Mouse (Mus musculus) adrenal gland, postnatal 14 days (tissue): ENCODE data around the gene Csdc2. TPM values are rescaled to one million over a fixed set of nuclear protein-coding genes. Genes with fewer than 3 reads are reported as not detected.

Source experiments
- DNase-seq: peaks from one replicate; pipeline ENCODE4 v3.0.0; 2021; ENCODE audit warnings: mixed read lengths
- total RNA-seq: library from RNA; stranded (reverse); gene quantifications from 2 replicates; pipeline ENCODE4 v1.2.3, GENCODE M21; 2021

Csdc2 gene
- total RNA-seq, 1 experiment from 2014 or later = 15.7 TPM

DNA sequence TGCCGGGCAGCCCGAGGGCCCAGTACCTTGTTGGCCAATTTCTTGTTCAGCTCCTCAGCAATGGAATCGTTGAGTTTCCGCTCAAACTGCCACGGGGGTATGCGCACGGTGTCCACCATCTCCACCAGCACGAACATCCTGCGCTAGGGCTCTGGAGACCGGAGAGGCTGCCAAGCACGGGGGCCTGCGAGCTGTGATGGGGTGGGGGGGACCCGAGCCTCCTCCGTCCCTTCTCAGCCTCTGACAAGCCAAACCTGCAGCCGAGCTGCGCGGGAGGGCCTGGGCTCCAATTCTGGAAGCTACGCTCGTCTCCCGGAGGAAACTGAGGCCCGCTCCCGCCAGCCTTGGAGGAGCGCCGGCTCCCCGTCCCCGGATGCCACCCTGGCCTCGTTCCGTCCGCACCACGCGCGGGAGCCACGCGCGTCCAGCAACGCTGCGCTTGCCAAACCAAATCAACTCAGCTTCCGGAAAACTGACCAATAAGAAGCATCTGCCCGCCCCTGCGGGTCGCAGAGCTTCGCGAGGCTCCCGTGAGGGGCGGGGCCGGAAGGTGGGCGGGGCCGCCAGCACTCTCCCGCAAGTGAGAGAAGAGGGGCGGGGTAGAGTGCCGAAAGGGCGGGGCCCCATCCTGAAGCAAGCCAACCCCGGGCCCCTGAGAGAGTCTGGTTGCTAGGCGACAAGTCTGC lies 10.7 kb upstream of the Csdc2 start, which contains the start of gene Polr3h:
Gene Polr3h, minus strand, starts transcription at position 481 of the 686 bp plus-strand sequence.
- peak; percentile 98 for DNase-seq

DNA sequence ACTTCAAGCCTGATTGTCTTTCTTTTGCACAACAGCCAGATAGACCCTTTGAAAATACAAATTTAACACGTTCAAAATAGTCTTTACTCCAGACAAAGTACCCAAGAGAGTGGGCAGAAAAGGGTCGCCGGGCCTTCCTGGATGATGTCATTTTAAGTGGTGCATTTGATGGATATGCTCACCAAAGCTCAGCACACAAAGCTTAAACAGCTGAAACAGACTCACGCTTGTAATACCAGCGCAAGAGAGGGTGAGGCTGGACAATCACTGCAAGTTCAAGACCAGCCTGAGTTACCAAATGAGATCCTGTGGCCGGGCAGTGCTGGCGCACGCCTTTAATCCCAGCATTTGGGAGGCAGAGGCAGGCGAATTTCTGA lies 10.1 kb upstream of the Csdc2 start:
- DNase-seq = no peak

GRCm38 (mm10) chr15:81927741-81928140 lies 8.8 kb upstream of the Csdc2 start:
- DNase-seq = peak; percentile 56

DNA sequence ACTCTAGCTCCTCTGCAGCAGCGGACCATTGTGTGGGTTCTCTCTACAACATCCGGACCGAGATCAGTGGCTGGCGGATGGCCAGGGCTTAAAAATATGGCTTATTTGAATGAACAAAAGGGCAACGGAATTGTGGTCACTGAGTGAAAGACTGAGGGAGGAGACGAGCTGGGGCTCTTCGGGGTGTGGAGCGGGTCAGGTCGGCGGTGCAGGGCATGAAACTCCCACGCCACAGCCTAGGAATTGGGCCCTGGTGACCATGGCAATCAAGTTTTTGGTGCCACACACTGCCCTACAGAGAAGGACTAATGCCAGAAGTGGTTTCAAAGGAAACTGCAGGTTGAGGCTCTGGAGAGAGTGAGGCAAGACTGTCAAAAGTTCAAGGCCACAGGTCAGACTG lies 8.3 kb upstream of the Csdc2 start:
- DNase-seq = peak; percentile 71

GRCm38 (mm10) chr15:81932951-81933470 lies 3.5 kb upstream of the Csdc2 start:
- DNase-seq = no peak

GRCm38 (mm10) chr15:81933986-81934385 lies 2.6 kb upstream of the Csdc2 start:
- DNase-seq = no peak

DNA sequence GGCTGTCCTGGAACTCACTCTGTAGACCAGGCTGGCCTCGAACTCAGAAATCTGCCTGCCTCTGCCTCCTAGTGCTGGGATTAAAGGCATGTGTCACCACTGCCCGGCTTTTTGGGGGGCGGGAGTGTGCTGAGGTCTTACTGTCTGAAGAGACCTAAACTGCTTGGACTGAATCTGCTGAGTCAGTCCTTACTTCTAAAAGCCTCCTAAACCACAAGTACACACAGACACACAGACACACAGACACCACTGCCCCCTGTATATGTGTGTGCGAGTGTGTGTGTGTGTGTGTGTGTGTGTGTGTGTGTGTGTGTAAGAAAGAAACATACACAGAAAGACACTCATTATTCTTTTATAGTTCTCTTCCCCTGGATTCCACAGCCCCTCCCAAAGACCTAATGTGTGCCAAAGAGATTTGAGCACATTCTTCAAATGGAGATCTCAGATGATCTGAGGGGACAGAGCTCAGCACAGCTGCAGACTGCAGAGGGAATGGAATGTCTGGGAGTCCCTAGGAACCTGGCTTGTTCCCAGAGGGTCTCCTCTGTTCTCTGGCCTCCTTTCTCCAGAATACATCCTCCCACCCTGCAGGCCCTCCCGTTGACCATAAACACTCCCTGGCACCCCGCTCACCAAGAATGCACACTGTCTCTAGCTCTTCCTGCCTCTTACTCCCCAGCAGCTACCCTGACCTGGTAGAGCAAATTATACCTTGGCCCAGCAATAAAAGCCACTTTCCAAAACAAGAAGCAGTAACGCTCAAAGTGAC lies 506 bp upstream of the Csdc2 start:
- no peak for DNase-seq

DNA sequence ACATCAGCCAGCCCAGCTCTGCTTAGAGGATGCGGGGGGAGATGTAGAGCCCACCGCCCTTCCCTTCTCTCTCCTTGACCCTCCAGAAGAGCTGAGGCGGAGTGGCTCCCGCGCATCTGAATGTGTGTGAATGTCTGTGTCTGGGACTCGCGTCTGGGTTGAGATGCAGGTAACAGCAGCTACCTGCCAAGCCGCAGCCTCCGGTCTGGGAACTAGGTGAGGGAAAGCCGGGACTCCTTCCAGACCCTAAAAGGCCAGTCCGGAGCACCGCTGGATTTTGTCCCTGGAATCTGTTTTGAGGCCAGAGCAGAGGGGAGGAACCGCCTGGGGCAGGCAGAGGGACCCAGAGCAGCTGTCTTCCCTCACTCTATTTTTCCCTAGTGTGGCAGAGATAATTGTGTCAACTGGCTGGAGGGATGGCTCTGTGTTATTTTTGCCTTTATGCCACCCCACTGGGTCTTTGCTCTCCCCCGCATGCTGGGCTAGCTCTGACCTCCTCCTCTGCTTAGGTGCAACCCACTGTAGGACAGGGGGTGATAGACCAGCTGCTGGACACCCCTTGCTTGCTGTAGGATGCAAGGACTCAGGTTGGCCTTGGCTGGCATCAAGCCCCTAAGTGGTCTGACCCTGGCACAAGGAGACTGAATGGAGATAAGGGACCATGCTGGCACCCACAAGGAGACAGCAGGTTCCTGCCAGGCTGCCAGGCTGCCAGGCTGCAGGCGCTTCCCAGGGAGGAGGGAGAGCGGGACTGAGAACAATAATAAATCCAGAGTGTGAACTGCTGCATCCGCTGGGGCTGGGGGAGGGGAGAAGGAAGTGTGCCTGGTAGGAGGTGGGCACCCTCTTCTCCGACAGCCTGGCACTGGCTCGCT lies 776 bp downstream of the Csdc2 start:
- peak; percentile 80 for DNase-seq

DNA sequence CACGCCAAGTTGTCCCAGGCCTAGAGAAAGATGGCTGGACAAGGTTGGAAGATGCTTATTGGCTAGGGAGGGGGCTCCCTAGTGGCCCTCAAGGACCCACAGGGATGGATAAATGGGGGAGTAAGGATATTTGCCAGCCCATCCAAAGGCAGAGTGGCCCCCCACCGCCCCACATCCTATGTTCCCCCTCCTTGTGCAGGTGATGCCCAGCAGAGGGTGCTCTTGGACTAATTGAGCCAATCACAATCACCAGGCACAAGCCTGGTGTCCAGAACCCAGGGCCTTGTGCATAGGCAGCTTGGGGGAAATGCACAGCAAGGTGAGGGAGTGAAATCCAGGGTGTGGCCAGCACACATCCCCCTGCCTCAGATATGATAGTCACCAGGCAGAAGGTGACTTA lies 1.7 kb downstream of the Csdc2 start:
- peak; percentile 70 for DNase-seq

GRCm38 (mm10) chr15:81939157-81939715 lies 2.7 kb downstream of the Csdc2 start:
- peak; percentile 51 for DNase-seq

GRCm38 (mm10) chr15:81939774-81940173 lies 3.2 kb downstream of the Csdc2 start:
- no peak for DNase-seq

DNA sequence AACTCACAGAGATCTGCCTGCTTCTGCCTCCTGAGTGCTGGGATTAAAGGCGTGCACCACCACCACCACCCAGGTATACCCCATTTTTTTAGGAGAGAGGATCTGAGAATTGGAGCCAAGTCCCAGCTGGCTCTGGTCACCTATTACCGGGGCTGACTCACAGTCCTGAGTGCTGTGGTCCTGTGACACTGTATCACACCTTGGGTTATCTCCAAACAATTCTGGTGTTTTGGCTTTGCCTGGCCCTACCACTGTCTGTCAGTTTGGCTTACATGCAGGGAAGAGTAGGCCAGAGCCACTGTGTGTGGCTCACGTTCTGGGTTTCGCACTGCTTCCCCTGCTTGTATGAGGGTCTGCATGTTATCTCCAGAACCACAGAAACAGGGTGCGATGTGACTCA lies 3.7 kb downstream of the Csdc2 start:
- DNase-seq = no peak

GRCm38 (mm10) chr15:81941010-81941409 lies 4.5 kb downstream of the Csdc2 start:
- no peak for DNase-seq

DNA sequence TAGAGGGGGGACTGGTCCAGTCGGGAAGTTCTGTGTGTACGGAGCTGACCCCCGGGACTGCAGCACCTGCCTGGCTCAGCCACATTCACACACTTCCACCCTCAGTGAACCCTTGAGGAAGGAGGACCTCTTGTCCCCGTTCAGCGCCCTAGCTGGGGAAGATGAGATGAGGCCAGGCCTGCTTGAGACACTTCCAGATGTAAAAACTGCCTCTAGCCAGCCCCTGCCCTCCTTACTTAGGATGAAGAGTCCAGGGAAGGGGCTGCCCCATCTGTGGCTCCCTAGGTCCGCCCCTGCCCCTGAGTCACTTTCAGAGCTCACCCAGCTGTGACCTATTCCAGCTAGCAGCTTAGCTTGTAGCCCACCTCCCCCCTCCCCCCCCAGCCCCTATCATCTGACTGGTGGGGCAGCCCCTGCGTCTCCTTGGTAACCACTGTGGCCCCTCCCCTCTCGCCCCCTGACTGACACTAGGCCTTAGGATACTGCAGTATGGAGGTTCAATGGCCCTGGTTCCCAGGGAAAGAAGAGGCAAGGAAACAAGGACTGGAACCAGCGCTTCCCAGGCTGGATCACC lies 6.7 kb downstream of the Csdc2 start:
- DNase-seq = no peak

DNA sequence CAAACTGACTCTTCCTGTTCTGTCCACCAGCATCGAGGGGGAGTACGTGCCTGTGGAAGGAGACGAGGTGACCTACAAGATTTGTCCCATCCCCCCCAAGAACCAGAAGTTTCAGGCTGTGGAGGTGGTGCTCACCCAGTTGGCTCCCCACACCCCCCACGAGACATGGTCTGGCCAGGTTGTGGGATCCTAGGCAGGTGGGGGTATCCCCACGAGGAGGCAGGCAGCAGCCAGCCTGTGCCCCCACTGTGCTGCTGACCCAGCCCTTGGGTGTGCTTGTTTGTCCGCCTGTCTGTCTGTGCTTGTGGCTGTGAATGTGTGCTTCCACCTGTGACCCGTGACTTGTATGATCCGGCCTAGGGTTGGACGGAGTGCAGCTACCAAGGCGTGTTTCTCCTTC lies 12.5 kb downstream of the Csdc2 start:
- no peak for DNase-seq

GRCm38 (mm10) chr15:81949476-81950131 lies 13.0 kb downstream of the Csdc2 start:
- no peak for DNase-seq

DNA sequence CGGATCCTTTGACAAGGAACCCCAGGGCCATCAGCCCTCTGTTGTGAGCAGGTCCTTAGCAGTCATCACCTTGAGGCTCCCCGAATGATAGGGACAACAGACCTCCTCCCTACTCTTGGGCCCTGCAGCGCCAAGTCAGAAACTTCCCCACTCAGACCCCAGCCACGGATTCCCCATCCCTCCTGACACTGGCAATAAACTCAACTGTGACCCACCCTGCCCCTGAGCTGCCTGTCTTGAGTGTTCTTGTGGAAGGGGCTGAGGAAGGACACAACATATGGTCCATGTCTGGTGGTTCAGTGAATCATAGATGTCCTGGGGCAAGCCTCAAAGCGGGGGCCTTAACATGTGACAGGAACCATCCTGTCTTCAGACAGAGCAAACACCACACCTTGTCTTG lies 14.2 kb downstream of the Csdc2 start:
- no peak for DNase-seq

GRCm38 (mm10) chr15:81951159-81951558 lies 14.6 kb downstream of the Csdc2 start:
- no peak for DNase-seq

DNA sequence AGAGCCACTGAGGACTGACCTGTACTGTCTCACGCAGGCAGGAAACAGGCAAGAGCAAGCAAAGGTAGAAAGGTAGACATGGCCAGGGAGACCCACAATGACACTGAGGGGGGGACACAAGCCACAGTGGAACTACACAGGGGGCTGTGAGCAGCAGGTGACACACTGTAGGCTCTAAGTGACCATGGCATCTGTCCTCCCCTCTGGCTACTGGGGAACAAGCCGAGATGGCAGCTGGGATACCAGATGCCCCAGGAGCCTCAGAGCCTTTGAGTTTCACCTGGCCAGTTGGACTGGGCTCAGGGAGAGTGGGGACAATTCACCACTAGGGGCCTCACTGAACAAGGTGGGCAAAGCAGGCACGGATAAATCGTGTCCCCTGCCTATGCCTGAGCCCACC lies 15.8 kb downstream of the Csdc2 start:
- no peak for DNase-seq

DNA sequence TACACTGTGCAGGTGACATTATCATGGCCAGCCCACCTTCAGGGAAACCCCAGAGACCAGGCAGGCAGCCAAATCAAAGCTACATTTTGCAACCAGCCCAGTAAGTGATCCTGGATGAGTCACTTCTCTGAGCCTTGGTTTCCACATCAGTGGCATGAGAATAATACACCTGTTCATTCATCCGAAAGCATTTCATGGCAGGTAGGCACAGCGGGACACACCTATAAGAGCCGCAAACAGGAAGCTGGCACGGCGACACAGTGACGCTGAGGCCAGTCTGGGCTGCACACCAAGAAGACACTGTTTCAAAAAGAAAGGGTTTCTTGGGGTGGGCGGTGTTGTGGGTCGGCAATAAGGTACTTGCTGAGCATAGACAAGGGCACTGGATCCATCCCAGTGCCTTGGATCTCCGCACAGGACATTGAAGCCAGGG lies 17.6 kb downstream of the Csdc2 start:
- no peak for DNase-seq

- no peak for DNase-seq
Observed at GRCm38 (mm10) chr15:81954716-81955115, 18.2 kb downstream of the Csdc2 start.
